Mouse (Mus musculus): ENCODE data around the gene Plscr1. TPM values are rescaled to one million over a fixed set of nuclear protein-coding genes. Genes with fewer than 3 reads are reported as not detected.

Plscr1 gene
- total and polyA plus RNA-seq, 3 experiments: 5.5 to 9.5 TPM; not detected in 1

DNA sequence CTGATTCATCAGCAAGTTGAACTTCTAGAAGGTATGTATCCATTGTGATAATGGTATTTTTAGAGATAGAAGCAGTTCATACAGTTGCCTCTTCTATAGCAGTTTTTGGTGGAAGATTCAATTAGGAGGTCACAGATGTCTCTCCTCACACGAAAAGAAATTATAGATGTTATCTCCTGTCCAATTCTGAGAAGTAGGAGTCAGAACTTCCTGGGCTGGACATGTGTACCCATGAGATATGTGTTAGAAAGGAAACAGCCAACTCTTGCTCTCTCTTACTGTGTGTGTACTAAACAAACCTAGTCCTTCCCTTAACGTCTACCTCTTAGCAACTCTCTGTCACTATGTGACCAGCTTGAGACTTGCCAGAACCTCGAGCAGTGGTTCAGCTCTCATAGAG, 40.1 kb downstream of the Plscr1 start:
- Histone ChIP-seq H3K9ac (ENCODE audit: control insufficient read depth, low read depth, low read length, poor library complexity, severe bottlenecking) (no peak overlapping the region), H3K4me1 (ENCODE audit: control insufficient read depth in 1 of 2, insufficient read depth in 2 of 2, low read length in 2 of 2) (peaks cover 27 to 31% of the 10 kb centered on the region in 2 experiments), H3K9me3 (replicated peaks; ENCODE audit: insufficient read depth, low read length) (no peaks in the 10 kb centered on the region), H3K4me3 (ENCODE audit: control insufficient read depth in 1 of 2, insufficient read depth in 1 of 2, low read depth in 2 of 2, low read length in 2 of 2) (no peak overlapping the region), H3K36me3 (ENCODE audit: control insufficient read depth in 1 of 2, insufficient read depth in 2 of 2, low read length in 2 of 2) (peaks cover 0 to 33% of the 10 kb centered on the region in 2 experiments; a peak in 2 of 4 replicates), H3K27ac (ENCODE audit: control insufficient read depth, low read depth, low read length) (peak overlapping the region; percentile 33), H3K27me3 (ENCODE audit: control insufficient read depth in 1 of 2, insufficient read depth in 2 of 2, low read length in 2 of 2) (no peaks in the 10 kb centered on the region), H3K79me2 (ENCODE audit: control insufficient read depth, insufficient read depth, low read length, poor library complexity) (no peaks in the 10 kb centered on the region)
- DNase-seq (ENCODE audit: low read depth, low spot score): peak; percentile 85
- no peak for TF ChIP-seq USF1 (IDR thresholded peaks at IDR 0.05; ENCODE audit: low read depth, low read length)
- peak; percentile 94 for TF ChIP-seq GATA1 (IDR thresholded peaks at IDR 0.05; ENCODE audit: low read depth, low read length)
- no peak for TF ChIP-seq NRF1 (IDR thresholded peaks at IDR 0.05; ENCODE audit: insufficient read depth, low read depth, low read length, poor library complexity, severe bottlenecking)
- TF ChIP-seq TAL1 (IDR thresholded peaks at IDR 0.05; ENCODE audit: low read length): peak; percentile 91
- TF ChIP-seq POLR2A (IDR thresholded peaks at IDR 0.05; ENCODE audit: control insufficient read depth in 1 of 2, insufficient read depth in 1 of 2, low read depth in 1 of 2, low read length in 2 of 2, poor library complexity in 1 of 2): no peak
- peak; percentile 48; the same call in 1 of the 2 replicates for TF ChIP-seq SIN3A (IDR thresholded peaks at IDR 0.05; ENCODE audit: low read length)
- no peak for TF ChIP-seq ZNF384 (IDR thresholded peaks at IDR 0.05; ENCODE audit: low read depth, low read length)
- TF ChIP-seq ELF1 (IDR thresholded peaks at IDR 0.05; ENCODE audit: low read depth, low read length): no peak
- TF ChIP-seq RCOR1 (IDR thresholded peaks at IDR 0.05; ENCODE audit: low read depth, low read length): peak; percentile 56; the same call in 1 of the 2 replicates
- TF ChIP-seq MXI1 (IDR thresholded peaks at IDR 0.05; ENCODE audit: low read depth, low read length): no peak
- TF ChIP-seq MYB (IDR thresholded peaks at IDR 0.05; ENCODE audit: low read depth, low read length): peak; percentile 66; the same call in 1 of the 2 replicates
- TF ChIP-seq ETS1 (IDR thresholded peaks at IDR 0.05; ENCODE audit: low read depth, low read length): peak; percentile 88
- no peak for TF ChIP-seq GABPA (IDR thresholded peaks at IDR 0.05; ENCODE audit: low read depth, low read length)
- peak; percentile 93 for TF ChIP-seq TCF12 (IDR thresholded peaks at IDR 0.05; ENCODE audit: low read depth, low read length)
- TF ChIP-seq HCFC1 (IDR thresholded peaks at IDR 0.05; ENCODE audit: low read depth, low read length): no peak
- peak; percentile 55; the same call in 1 of the 2 replicates for TF ChIP-seq JUND (IDR thresholded peaks at IDR 0.05; ENCODE audit: low read depth, low read length)
- peak; percentile 96 for TF ChIP-seq EP300 (IDR thresholded peaks at IDR 0.05; ENCODE audit: low read depth in 1 of 2, low read length in 2 of 2)
- TF ChIP-seq CHD2 (IDR thresholded peaks at IDR 0.05; ENCODE audit: low read length): no peak
- TF ChIP-seq E2F4 (IDR thresholded peaks at IDR 0.05; ENCODE audit: borderline replicate concordance, low read depth, low read length): no peak
- TF ChIP-seq CTCF (IDR thresholded peaks at IDR 0.05 in 2 of 3, conservative IDR thresholded peaks at IDR 0.05 in 1 of 3; ENCODE audit: control insufficient read depth in 1 of 3, insufficient read depth in 1 of 3, low read depth in 2 of 3, low read length in 3 of 3, poor library complexity in 1 of 3, severe bottlenecking in 1 of 3): no peak
- no peak for TF ChIP-seq MAZ (IDR thresholded peaks at IDR 0.05; ENCODE audit: low read depth, low read length)

DNA sequence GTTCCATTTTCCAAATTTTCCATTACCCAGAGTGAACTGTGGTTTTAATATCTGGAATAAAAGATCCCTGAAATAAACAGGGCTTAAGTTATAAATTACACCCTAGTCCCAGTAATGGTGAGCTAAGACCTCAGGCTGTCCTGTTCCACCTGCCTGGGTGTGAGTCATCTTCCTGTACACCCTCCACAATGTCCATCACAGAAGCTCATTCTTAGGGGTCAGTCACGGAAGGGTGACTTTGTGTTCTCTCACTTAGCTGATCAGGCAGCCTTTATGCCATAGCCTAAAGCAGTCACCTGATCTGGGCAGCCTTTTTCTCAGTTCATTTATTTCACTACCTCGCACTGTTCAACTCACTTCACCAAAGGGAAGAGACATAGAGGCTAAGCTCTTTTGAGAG, 42.6 kb downstream of the Plscr1 start:
- H3K4me1 ChIP-seq (ENCODE audit: control insufficient read depth in 1 of 2, insufficient read depth in 2 of 2, low read length in 2 of 2): peaks cover 27 to 31% of the 10 kb centered on the region in 2 experiments
- H3K36me3 ChIP-seq (ENCODE audit: control insufficient read depth in 1 of 2, insufficient read depth in 2 of 2, low read length in 2 of 2): peaks cover 0 to 33% of the 10 kb centered on the region in 2 experiments; a peak in 2 of 4 replicates
- no peaks in the 10 kb centered on the region for H3K79me2 ChIP-seq (ENCODE audit: control insufficient read depth, insufficient read depth, low read length, poor library complexity)
- no peaks in the 10 kb centered on the region for H3K27me3 ChIP-seq (ENCODE audit: control insufficient read depth in 1 of 2, insufficient read depth in 2 of 2, low read length in 2 of 2)
- no peak overlapping the region for H3K27ac ChIP-seq (ENCODE audit: control insufficient read depth, low read depth, low read length)
- no peak for DNase-seq (ENCODE audit: low read depth, low spot score)
- no peak overlapping the region for H3K4me3 ChIP-seq (ENCODE audit: control insufficient read depth in 1 of 2, insufficient read depth in 1 of 2, low read depth in 2 of 2, low read length in 2 of 2)
- TF ChIP-seq MAFK (IDR thresholded peaks at IDR 0.05; ENCODE audit: borderline replicate concordance, low read depth, low read length) (no peak), POLR2AphosphoS2 (IDR thresholded peaks at IDR 0.05; ENCODE audit: low read length) (no peak), CTCF (IDR thresholded peaks at IDR 0.05 in 2 of 3, conservative IDR thresholded peaks at IDR 0.05 in 1 of 3; ENCODE audit: control insufficient read depth in 1 of 3, insufficient read depth in 1 of 3, low read depth in 2 of 3, low read length in 3 of 3, poor library complexity in 1 of 3, severe bottlenecking in 1 of 3) (no peak), RCOR1 (IDR thresholded peaks at IDR 0.05; ENCODE audit: low read depth, low read length) (no peak), SIN3A (IDR thresholded peaks at IDR 0.05; ENCODE audit: low read length) (no peak), MAZ (IDR thresholded peaks at IDR 0.05; ENCODE audit: low read depth, low read length) (no peak), ZKSCAN1 (IDR thresholded peaks at IDR 0.05; ENCODE audit: low read depth, low read length) (no peak), CHD1 (IDR thresholded peaks at IDR 0.05; ENCODE audit: low read depth, low read length) (no peak), MEF2A (IDR thresholded peaks at IDR 0.05; ENCODE audit: extremely low read depth, insufficient replicate concordance, low read depth, low read length, poor library complexity, severe bottlenecking) (no peak), E2F4 (IDR thresholded peaks at IDR 0.05; ENCODE audit: borderline replicate concordance, low read depth, low read length) (no peak), ETS1 (IDR thresholded peaks at IDR 0.05; ENCODE audit: low read depth, low read length) (no peak), HCFC1 (IDR thresholded peaks at IDR 0.05; ENCODE audit: low read depth, low read length) (no peak), ZC3H11A (IDR thresholded peaks at IDR 0.05; ENCODE audit: low read depth, low read length) (no peak), JUND (IDR thresholded peaks at IDR 0.05; ENCODE audit: low read depth, low read length) (no peak)
- no peak overlapping the region for H3K9ac ChIP-seq (ENCODE audit: control insufficient read depth, low read depth, low read length, poor library complexity, severe bottlenecking)
- H3K9me3 ChIP-seq (replicated peaks; ENCODE audit: insufficient read depth, low read length): no peaks in the 10 kb centered on the region

All from MEL (cell line).